Mouse (Mus musculus) small intestine, adult 2 months (tissue): Measurements from ENCODE around the gene Pex7.

Experiments
- CTCF ChIP-seq: fragments of 200-500 bp; IDR thresholded peaks from 2 replicates; pipeline ENCODE4 v1.5.1; 2012; ENCODE audit warnings: low read depth, mild to moderate bottlenecking, control low read depth, inconsistent platforms, low read length, moderate library complexity, mixed read lengths; ENCODE audit not compliant: insufficient replicate concordance, insufficient read length; ENCODE audit errors: extremely low read depth
- POLR2A ChIP-seq: fragments of 200-500 bp; IDR thresholded peaks from 2 replicates; pipeline ENCODE4 v1.6.1; 2012; ENCODE audit warnings: low read depth, mild to moderate bottlenecking, control low read depth, inconsistent platforms, low read length, moderate library complexity

DNA sequence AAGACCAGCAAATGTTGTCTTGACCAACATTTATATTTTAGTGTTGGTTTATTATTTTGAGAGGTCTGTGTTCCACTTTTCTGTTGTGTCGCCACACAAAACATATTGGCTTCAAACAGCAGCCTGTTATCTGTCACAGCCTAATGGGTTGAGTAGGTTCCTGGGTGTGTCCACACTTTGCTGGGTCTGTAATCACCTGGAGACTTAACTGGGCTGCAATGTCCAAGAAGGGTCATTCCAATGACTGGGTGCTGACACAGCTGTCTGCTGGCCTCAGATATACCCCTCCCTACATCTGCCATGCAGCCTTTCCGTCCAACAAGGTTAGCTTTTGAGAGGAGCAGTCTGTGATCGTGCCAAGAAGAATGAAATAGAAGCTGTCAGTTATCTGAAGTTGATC, 47.1 kb upstream of the Pex7 start:
- no peak for TF ChIP-seq CTCF
- no peak for TF ChIP-seq POLR2A
